Mouse (Mus musculus): ENCODE measurements around the gene Serinc2. TPM values are rescaled to one million over a fixed set of nuclear protein-coding genes. Genes with fewer than 3 reads are reported as not detected.
A peak's percentile ranks its signal among the peaks of the same experiment; 100 is the strongest.

The Serinc2 gene
- polyA plus RNA-seq, 1 experiment from 2014 or later, result 21.0 TPM

DNA sequence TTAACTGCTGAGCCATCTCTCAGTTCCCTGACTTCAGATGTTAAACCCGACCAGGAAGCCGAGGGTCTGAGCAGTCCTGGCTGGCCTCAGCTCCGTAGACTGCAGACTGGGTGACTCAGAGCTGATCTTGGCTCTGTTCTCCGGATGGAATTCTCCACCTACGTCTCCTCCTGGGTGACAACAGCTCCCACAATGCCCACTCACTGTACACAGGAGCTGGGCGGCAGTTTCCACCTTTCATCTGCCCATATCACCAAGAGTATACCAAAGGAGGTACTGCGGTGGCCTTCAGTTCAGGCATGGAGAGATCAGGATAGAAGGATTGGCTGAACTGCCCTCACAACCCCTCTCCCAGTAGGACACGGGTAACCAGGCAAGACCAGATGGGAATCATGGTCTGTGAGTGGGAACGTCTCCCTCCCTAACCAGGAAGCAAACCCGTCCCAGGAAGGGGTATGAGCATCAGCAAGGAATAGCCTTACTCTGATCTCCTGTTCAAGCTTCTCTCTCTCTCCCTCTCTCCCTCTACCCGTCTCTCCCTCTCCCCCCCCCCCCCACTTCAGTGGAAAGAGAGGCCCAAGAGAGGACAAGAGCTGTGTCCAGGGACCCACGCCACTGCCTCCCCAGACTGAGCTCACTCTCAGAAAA, 5.2 kb downstream of the Serinc2 start:
- H3K36me3 ChIP-seq, result no peaks in the 10 kb centered on the region
- no peak overlapping the region for H3K27ac ChIP-seq
- H3K4me1 ChIP-seq (replicated peaks), result peaks cover 22% of the 10 kb centered on the region; the same call in 1 of the 2 replicates
- peak overlapping the region; percentile 61 for H3K4me3 ChIP-seq (replicated peaks)
- H3K9me3 ChIP-seq, result no peaks in the 10 kb centered on the region
- ATAC-seq, result no peak
- H3K4me2 ChIP-seq (replicated peaks), result peak overlapping the region; percentile 98
- WGBS, result 33% methylated on average over 11 of the region's 12 CpGs
- H3K9ac ChIP-seq, result peak overlapping the region; percentile 65
- H3K27me3 ChIP-seq (replicated peaks), result peaks cover 24% of the 10 kb centered on the region

DNA sequence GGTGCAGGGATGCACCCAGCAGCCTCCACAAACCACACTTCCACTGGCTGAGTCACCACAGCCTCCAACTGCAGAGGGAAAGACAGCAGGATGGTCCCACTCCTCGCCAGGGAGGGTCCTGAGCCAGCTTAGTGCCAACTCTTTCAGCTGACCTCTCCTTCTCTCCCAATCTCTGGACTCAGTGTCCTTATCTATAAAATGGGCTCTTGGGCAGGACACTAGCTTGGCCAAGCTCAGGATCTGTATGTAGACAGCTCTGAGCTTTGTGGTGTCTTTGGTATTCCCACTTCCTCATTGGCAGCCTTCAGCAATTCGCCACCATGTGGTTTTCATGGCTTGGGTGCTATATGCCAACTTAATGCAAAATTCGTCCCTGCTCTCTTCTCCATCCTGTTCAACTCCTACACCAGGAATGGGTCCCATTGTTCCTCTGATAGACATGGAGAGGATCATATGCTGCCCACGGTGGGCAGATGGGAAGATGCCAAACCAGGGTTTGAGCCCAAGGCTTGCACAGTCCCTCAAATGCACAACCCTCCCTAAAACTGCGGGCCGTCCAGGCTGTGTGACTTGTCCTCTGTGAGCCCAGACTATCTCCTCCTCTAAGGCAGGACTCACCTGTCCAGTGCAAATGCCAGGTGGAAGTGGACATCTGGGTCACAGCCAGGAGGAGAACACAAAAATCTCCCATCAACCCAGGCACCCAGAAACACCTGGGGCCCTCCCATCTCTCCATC, 8.2 kb downstream of the Serinc2 start:
- Histone ChIP-seq H3K4me2 (replicated peaks) (no peak overlapping the region), H3K9ac (no peak overlapping the region), H3K36me3 (no peaks in the 10 kb centered on the region), H3K9me3 (no peaks in the 10 kb centered on the region), H3K4me1 (replicated peaks) (peaks cover 31% of the 10 kb centered on the region), H3K4me3 (replicated peaks) (no peak overlapping the region), H3K27ac (no peak overlapping the region), H3K27me3 (replicated peaks) (peaks cover 18% of the 10 kb centered on the region)
- no peak for ATAC-seq
- 89% methylated on average over 6 of the region's 6 CpGs for WGBS

DNA sequence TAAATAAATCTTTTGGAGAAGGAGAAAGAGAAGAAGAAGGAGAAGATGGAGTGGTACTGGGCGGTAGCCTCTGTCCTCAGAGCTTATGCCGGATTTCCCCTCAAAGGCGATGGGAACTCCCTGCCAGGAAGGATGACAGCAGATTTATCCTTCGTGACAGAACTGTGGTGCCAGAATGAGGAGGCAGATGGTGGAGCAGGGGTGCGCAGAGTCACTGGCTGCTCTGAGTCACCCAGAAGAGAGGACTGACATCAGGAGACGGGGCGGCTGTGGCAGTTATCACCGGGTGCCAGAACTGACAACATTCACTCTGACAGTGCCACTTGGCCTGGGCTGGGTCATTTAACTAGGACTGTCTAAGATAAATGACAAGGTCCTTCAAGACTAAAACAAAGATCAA, 8.9 kb downstream of the Serinc2 start:
- Histone ChIP-seq H3K4me3 (replicated peaks) (no peak overlapping the region), H3K9me3 (no peaks in the 10 kb centered on the region), H3K9ac (no peak overlapping the region), H3K27me3 (replicated peaks) (peaks cover 11% of the 10 kb centered on the region), H3K36me3 (no peaks in the 10 kb centered on the region), H3K27ac (no peak overlapping the region), H3K4me2 (replicated peaks) (no peak overlapping the region), H3K4me1 (replicated peaks) (peaks cover 24% of the 10 kb centered on the region)
- 82% methylated on average over 8 of the region's 8 CpGs for WGBS
- no peak for ATAC-seq

GRCm38 (mm10) chr4:130268736-130269135, 10.3 kb downstream of the Serinc2 start:
- WGBS, result 81% methylated on average over 10 of the region's 10 CpGs
- no peak overlapping the region for H3K27ac ChIP-seq
- no peak for ATAC-seq

DNA sequence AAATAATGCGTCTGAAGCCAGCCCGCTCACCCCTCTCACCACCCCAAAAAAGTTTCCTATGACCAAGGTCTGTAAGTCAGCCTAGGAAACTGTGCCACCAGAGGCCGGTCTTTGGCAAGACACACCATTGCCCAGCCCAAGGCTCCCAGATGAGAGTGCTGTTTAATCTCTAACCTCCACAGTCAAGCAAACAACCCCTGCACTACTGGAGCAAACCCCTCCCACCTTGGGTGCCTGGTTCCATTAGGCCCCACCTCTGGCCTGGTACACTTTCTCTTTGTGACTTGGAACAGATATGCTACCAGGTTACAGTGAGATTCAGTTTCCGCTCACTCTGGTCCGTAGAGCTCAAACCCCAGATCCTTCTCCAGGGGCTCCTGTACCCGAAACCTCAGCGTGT, 11.9 kb downstream of the Serinc2 start:
- Histone ChIP-seq H3K9ac (no peak overlapping the region), H3K4me1 (replicated peaks) (peaks cover 10% of the 10 kb centered on the region; the same call in 1 of the 2 replicates), H3K27me3 (replicated peaks) (peaks cover 6% of the 10 kb centered on the region; the same call in 1 of the 2 replicates), H3K4me3 (replicated peaks) (0 out of 2 replicates have a peak overlapping the region, but pooled peaks have one; percentile 22), H3K4me2 (replicated peaks) (peak overlapping the region; percentile 49), H3K9me3 (no peaks in the 10 kb centered on the region), H3K27ac (no peak overlapping the region), H3K36me3 (no peaks in the 10 kb centered on the region)
- peak; percentile 84 for ATAC-seq
- 60% methylated on average over 7 of the region's 7 CpGs for WGBS

More at GRCm38 (mm10) chr4:130268736-130269135, 10.3 kb downstream of the Serinc2 start:
- no peaks in the 10 kb centered on the region for H3K36me3 ChIP-seq
- no peak overlapping the region for H3K9ac ChIP-seq
- H3K4me3 ChIP-seq (replicated peaks), result no peak overlapping the region
- peaks cover 11% of the 10 kb centered on the region; the same call in 1 of the 2 replicates for H3K4me1 ChIP-seq (replicated peaks)
- peaks cover 6% of the 10 kb centered on the region; the same call in 1 of the 2 replicates for H3K27me3 ChIP-seq (replicated peaks)
- H3K9me3 ChIP-seq, result no peaks in the 10 kb centered on the region
- no peak overlapping the region for H3K4me2 ChIP-seq (replicated peaks)

GRCm38 (mm10) chr4:130266601-130267000, 12.4 kb downstream of the Serinc2 start:
- Histone ChIP-seq H3K9ac (no peak overlapping the region), H3K27ac (no peak overlapping the region), H3K36me3 (no peaks in the 10 kb centered on the region), H3K4me2 (replicated peaks) (peak overlapping the region; percentile 49), H3K4me1 (replicated peaks) (peaks cover 10% of the 10 kb centered on the region; the same call in 1 of the 2 replicates), H3K9me3 (no peaks in the 10 kb centered on the region), H3K27me3 (replicated peaks) (peaks cover 6% of the 10 kb centered on the region; the same call in 1 of the 2 replicates), H3K4me3 (replicated peaks) (0 out of 2 replicates have a peak overlapping the region, but pooled peaks have one; percentile 22)
- no peak; the same call in 1 of the 2 replicates for ATAC-seq
- 44% methylated on average over 9 of the region's 9 CpGs for WGBS

DNA sequence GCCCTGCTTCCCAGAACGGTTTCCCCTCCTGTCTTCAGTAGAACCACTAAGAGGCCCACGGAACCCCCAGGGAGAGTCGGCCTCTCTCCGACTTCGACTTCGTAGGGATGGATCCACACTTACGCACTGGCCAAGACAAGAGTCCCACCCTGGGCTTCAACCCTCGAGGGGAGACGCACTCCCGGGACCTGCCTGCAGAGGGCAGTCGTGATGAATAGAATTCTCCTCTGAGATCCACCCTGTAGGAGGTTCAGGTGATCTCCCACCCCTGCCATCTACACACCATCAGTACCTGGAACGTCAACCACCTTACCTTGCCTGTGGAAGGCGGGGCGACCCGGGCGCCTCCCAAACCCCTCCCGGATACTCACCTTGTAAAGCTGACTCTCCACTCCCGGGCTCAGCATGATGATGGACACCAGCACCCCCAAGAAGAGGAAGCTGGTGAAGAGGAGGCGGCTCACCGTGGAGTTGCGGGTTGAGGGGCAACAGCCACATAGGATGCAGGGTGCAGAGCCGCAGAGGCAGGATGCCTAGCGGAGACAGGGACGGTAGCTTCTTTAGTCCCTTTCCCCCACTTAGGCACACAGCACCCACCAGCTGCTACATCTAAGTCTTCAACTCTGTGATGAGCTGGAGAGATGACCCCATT, 14.2 kb downstream of the Serinc2 start:
- no peak overlapping the region for H3K9ac ChIP-seq
- ATAC-seq, result peak; percentile 20; the same call in 1 of the 2 replicates
- 22% methylated on average over 24 of the region's 24 CpGs for WGBS

GRCm38 (mm10) chr4:130264131-130264530, 14.9 kb downstream of the Serinc2 start:
- Histone ChIP-seq H3K9ac (no peak overlapping the region), H3K9me3 (no peaks in the 10 kb centered on the region), H3K4me1 (replicated peaks) (peaks cover 10% of the 10 kb centered on the region; the same call in 1 of the 2 replicates), H3K4me3 (replicated peaks) (no peak overlapping the region), H3K36me3 (no peaks in the 10 kb centered on the region), H3K27ac (no peak overlapping the region), H3K4me2 (replicated peaks) (no peak overlapping the region), H3K27me3 (replicated peaks) (peaks cover 6% of the 10 kb centered on the region; the same call in 1 of the 2 replicates)
- no peak for ATAC-seq
- WGBS, result 43% methylated on average over 11 of the region's 11 CpGs

More for the DNA sequence above, 14.2 kb downstream of the Serinc2 start:
- H3K27ac ChIP-seq, result no peak overlapping the region
- no peak overlapping the region for H3K4me2 ChIP-seq (replicated peaks)
- H3K4me3 ChIP-seq (replicated peaks), result no peak overlapping the region
- H3K4me1 ChIP-seq (replicated peaks), result peaks cover 10% of the 10 kb centered on the region; the same call in 1 of the 2 replicates
- H3K27me3 ChIP-seq (replicated peaks), result peaks cover 6% of the 10 kb centered on the region; the same call in 1 of the 2 replicates
- no peaks in the 10 kb centered on the region for H3K36me3 ChIP-seq
- no peaks in the 10 kb centered on the region for H3K9me3 ChIP-seq

- H3K27me3 ChIP-seq (replicated peaks), result peaks cover 6% of the 10 kb centered on the region; the same call in 1 of the 2 replicates
- WGBS, result 31% methylated on average over 5 of the region's 5 CpGs
- no peak overlapping the region for H3K4me2 ChIP-seq (replicated peaks)
- H3K27ac ChIP-seq, result no peak overlapping the region
- H3K36me3 ChIP-seq, result no peaks in the 10 kb centered on the region
- H3K4me3 ChIP-seq (replicated peaks), result no peak overlapping the region
- no peaks in the 10 kb centered on the region for H3K9me3 ChIP-seq
- H3K9ac ChIP-seq, result no peak overlapping the region
- no peak for ATAC-seq
- H3K4me1 ChIP-seq (replicated peaks), result no peaks in the 10 kb centered on the region; the same call in 1 of the 2 replicates
Observed at GRCm38 (mm10) chr4:130260406-130260805, 18.6 kb downstream of the Serinc2 start.

- no peak overlapping the region for H3K9ac ChIP-seq
- H3K9me3 ChIP-seq, result no peaks in the 10 kb centered on the region
- ATAC-seq, result peak; percentile 84
- no peak overlapping the region for H3K4me3 ChIP-seq (replicated peaks)
- H3K4me1 ChIP-seq (replicated peaks), result no peaks in the 10 kb centered on the region
- H3K27me3 ChIP-seq (replicated peaks), result no peaks in the 10 kb centered on the region
- no peak overlapping the region for H3K27ac ChIP-seq
- WGBS, result 56% methylated on average over 8 of the region's 8 CpGs
- H3K36me3 ChIP-seq, result no peaks in the 10 kb centered on the region
- H3K4me2 ChIP-seq (replicated peaks), result no peak overlapping the region
Observed at GRCm38 (mm10) chr4:130252441-130253157, 26.4 kb downstream of the Serinc2 start.

- no peaks in the 10 kb centered on the region for H3K4me1 ChIP-seq (replicated peaks)
- WGBS, result 31% methylated on average over 3 of the region's 3 CpGs
- peak; percentile 74 for ATAC-seq
Observed at GRCm38 (mm10) chr4:130251763-130252162, 27.2 kb downstream of the Serinc2 start.

More at GRCm38 (mm10) chr4:130251763-130252162, 27.2 kb downstream of the Serinc2 start:
- H3K27ac ChIP-seq, result 0 out of 2 replicates have a peak overlapping the region, but pooled peaks have one; percentile 14
- H3K9me3 ChIP-seq, result no peaks in the 10 kb centered on the region
- no peak overlapping the region for H3K4me3 ChIP-seq (replicated peaks)
- no peak overlapping the region for H3K4me2 ChIP-seq (replicated peaks)
- H3K36me3 ChIP-seq, result no peaks in the 10 kb centered on the region
- no peak overlapping the region for H3K9ac ChIP-seq
- no peaks in the 10 kb centered on the region for H3K27me3 ChIP-seq (replicated peaks)
